Mouse (Mus musculus) testis, adult 2 months (tissue): ENCODE measurements around the gene Igsf8.

Source experiments
- CTCF ChIP-seq: fragments of 200-500 bp; IDR thresholded peaks from 2 replicates; pipeline ENCODE4 v1.5.1; 2012; ENCODE audit warnings: low read depth, mild to moderate bottlenecking, inconsistent platforms, low read length, moderate library complexity; ENCODE audit not compliant: control insufficient read depth, insufficient read depth, insufficient replicate concordance
- POLR2A ChIP-seq: fragments of 200-500 bp; IDR thresholded peaks from 2 replicates; pipeline ENCODE4 v1.6.1; 2012; ENCODE audit warnings: low read depth, mild to moderate bottlenecking, inconsistent platforms, low read length, moderate library complexity; ENCODE audit not compliant: control insufficient read depth

GRCm38 (mm10) chr1:172344820-172345219, 83.4 kb downstream of the Igsf8 start:
- TF ChIP-seq CTCF (no peak), POLR2A (no peak)
